Comparison of ENCODE assay signal across 16 mouse cellular contexts in genomic region chr11:53137381-53137780, GRCm38 (mm10).
DNase-seq lines count a peak whose midpoint lies in the region; ATAC-seq and TF ChIP-seq lines count a peak whose summit lies in the region.
"Had no signal": no experiment of that assay in that cellular context is flagged by ENCODE, and none has a peak within 500 bp of the region (broad histone marks: within the 10 kb centered on the region; RNA-seq: fewer than 3 reads in every experiment).

No protein-coding gene starts in this region.

- peaks cover 10% of the 10 kb centered on the region for H3K4me1 ChIP-seq in forebrain, embryonic 16.5 days (replicated peaks; ENCODE audit: control insufficient read depth, insufficient read depth, low read length)
- peaks cover 27% of the 10 kb centered on the region for H3K4me1 ChIP-seq in forebrain, embryonic 12.5 days
- peaks cover 7 to 26% of the 10 kb centered on the region in 2 experiments; a peak in 3 of 4 replicates for H3K4me1 ChIP-seq in CH12.LX (ENCODE audit: control insufficient read depth in 1 of 2, insufficient read depth in 2 of 2)
- peaks cover 15% of the 10 kb centered on the region; the same call in 1 of the 2 replicates for H3K4me1 ChIP-seq in midbrain, postnatal 0 days (ENCODE audit: insufficient read depth, low read length)

- no peak for DNase-seq in layer of hippocampus, adult 2 months (ENCODE audit: low spot score in 2 of 2)
- DNase-seq in layer of hippocampus, adult 9-11 months = no peak
- no peak for DNase-seq in CH12.LX (ENCODE audit: extremely low read depth)
- DNase-seq in midbrain, postnatal 0 days (ENCODE audit: low spot score) = no peak
- DNase-seq in kidney, postnatal 36 days = no peak
- DNase-seq: adrenal gland, adult 2 months; adrenal gland, postnatal 25 days; cerebellum, adult 2 months; cerebellum, postnatal 10 days; gastrocnemius, postnatal 36 days; heart, adult 11 months; heart, postnatal 36 days had no signal

- WGBS in forebrain, embryonic 16.5 days = 56% methylated on average over 8 of the region's 8 CpGs
- 74% methylated on average over 8 of the region's 8 CpGs for WGBS in forebrain, embryonic 12.5 days
- 42% methylated on average over 8 of the region's 8 CpGs for WGBS in midbrain, postnatal 0 days

- H3K79me2 ChIP-seq in CH12.LX (replicated peaks; ENCODE audit: control insufficient read depth, extremely low read depth, insufficient read depth, poor library complexity, severe bottlenecking) = no peaks in the 10 kb centered on the region

- H3K9ac ChIP-seq in forebrain, embryonic 16.5 days (replicated peaks; ENCODE audit: low read depth, low read length) = no peak overlapping the region
- H3K9ac ChIP-seq in forebrain, embryonic 12.5 days = no peak overlapping the region
- no peak overlapping the region for H3K9ac ChIP-seq in CH12.LX (ENCODE audit: insufficient read depth, low read depth)
- H3K9ac ChIP-seq in midbrain, postnatal 0 days (replicated peaks; ENCODE audit: low read length, poor library complexity, severe bottlenecking) = no peak overlapping the region
- H3K9ac ChIP-seq: heart, embryonic 13.5 days had no signal

- peak; percentile 23; the same call in 1 of the 2 replicates for ATAC-seq in forebrain, embryonic 16.5 days
- ATAC-seq in forebrain, embryonic 12.5 days (ENCODE audit: low FRiP score) = no peak
- 0 out of 2 replicates have a peak, but pooled peaks have one; percentile 35 for ATAC-seq in midbrain, postnatal 0 days (ENCODE audit: low FRiP score)

- in situ Hi-C loops in CH12.LX (cut with MboI; ENCODE audit: low pct_ligation_motif_present, low pct_unique_long_range_greater_than_20kb, low sequenced_read_pairs) = no loop called here

- no peak for TF ChIP-seq EP300 in CH12.LX (IDR thresholded peaks at IDR 0.05; ENCODE audit: low read length)

- no peak overlapping the region for H3K27ac ChIP-seq in forebrain, embryonic 16.5 days (ENCODE audit: low read length)
- no peak overlapping the region for H3K27ac ChIP-seq in forebrain, embryonic 12.5 days
- no peak overlapping the region for H3K27ac ChIP-seq in layer of hippocampus, adult 2 months
- no peak overlapping the region for H3K27ac ChIP-seq in CH12.LX (ENCODE audit: insufficient read depth, low read depth)
- no peak overlapping the region for H3K27ac ChIP-seq in midbrain, postnatal 0 days (ENCODE audit: low read depth, low read length)
- H3K27ac ChIP-seq: embryonic facial prominence, embryonic 10.5 days; heart, embryonic 13.5 days had no signal

- no peak for TF ChIP-seq POLR2A in CH12.LX (IDR thresholded peaks at IDR 0.05; ENCODE audit: low read depth, low read length)

- 0 out of 2 replicates have a peak, but pooled peaks have one; percentile 22 for TF ChIP-seq CTCF in layer of hippocampus, adult 2 months (conservative IDR thresholded peaks at IDR 0.05)
- no peak for TF ChIP-seq CTCF in CH12.LX (conservative IDR thresholded peaks at IDR 0.05 in 1 of 2, IDR thresholded peaks at IDR 0.05 in 1 of 2; ENCODE audit: low read depth in 2 of 2, low read length in 2 of 2)
- TF ChIP-seq CTCF in midbrain, postnatal 0 days (IDR thresholded peaks at IDR 0.05) = peak; percentile 18; the same call in 1 of the 2 replicates

- no peaks in the 10 kb centered on the region for H3K36me3 ChIP-seq in forebrain, embryonic 16.5 days (ENCODE audit: control insufficient read depth, insufficient read depth)
- H3K36me3 ChIP-seq in forebrain, embryonic 12.5 days (replicated peaks) = no peaks in the 10 kb centered on the region
- no peaks in the 10 kb centered on the region for H3K36me3 ChIP-seq in CH12.LX (replicated peaks in 1 of 2; ENCODE audit: control insufficient read depth in 1 of 2, insufficient read depth in 1 of 2, low read length in 1 of 2)
- H3K36me3 ChIP-seq in midbrain, postnatal 0 days (ENCODE audit: insufficient read depth, low read length) = no peaks in the 10 kb centered on the region
- H3K36me3 ChIP-seq: embryonic facial prominence, embryonic 10.5 days; heart, embryonic 13.5 days had no signal

- H3K9me3 ChIP-seq in forebrain, embryonic 16.5 days (ENCODE audit: control insufficient read depth, low read length) = no peaks in the 10 kb centered on the region
- no peaks in the 10 kb centered on the region for H3K9me3 ChIP-seq in forebrain, embryonic 12.5 days
- H3K9me3 ChIP-seq in CH12.LX (replicated peaks; ENCODE audit: low read length) = no peaks in the 10 kb centered on the region
- no peaks in the 10 kb centered on the region for H3K9me3 ChIP-seq in midbrain, postnatal 0 days (ENCODE audit: low read length)
- H3K9me3 ChIP-seq: embryonic facial prominence, embryonic 10.5 days; heart, embryonic 13.5 days had no signal

- H3K27me3 ChIP-seq in forebrain, embryonic 16.5 days (replicated peaks; ENCODE audit: control insufficient read depth, insufficient read depth, low read length) = no peaks in the 10 kb centered on the region
- peaks cover 3% of the 10 kb centered on the region; the same call in 1 of the 2 replicates for H3K27me3 ChIP-seq in forebrain, embryonic 12.5 days
- H3K27me3 ChIP-seq in CH12.LX (replicated peaks) = peaks cover 81% of the 10 kb centered on the region
- 0 out of 2 replicates have a peak, but pooled peaks cover 3% of the 10 kb centered on the region for H3K27me3 ChIP-seq in midbrain, postnatal 0 days (ENCODE audit: insufficient read depth, low read length)
- H3K27me3 ChIP-seq: heart, embryonic 13.5 days had no signal

- no peak overlapping the region for H3K4me3 ChIP-seq in forebrain, embryonic 16.5 days (replicated peaks; ENCODE audit: low read length)
- H3K4me3 ChIP-seq in forebrain, embryonic 12.5 days (replicated peaks) = no peak overlapping the region
- no peak overlapping the region for H3K4me3 ChIP-seq in layer of hippocampus, adult 2 months
- no peak overlapping the region for H3K4me3 ChIP-seq in CH12.LX (replicated peaks in 1 of 3; ENCODE audit: low read depth in 2 of 3, low read length in 2 of 3, poor library complexity in 1 of 3)
- H3K4me3 ChIP-seq in midbrain, postnatal 0 days (ENCODE audit: low read depth, low read length) = no peak overlapping the region
- H3K4me3 ChIP-seq: embryonic facial prominence, embryonic 10.5 days; heart, embryonic 13.5 days had no signal

- H3K4me2 ChIP-seq in forebrain, embryonic 16.5 days (ENCODE audit: low read length) = no peak overlapping the region
- H3K4me2 ChIP-seq in forebrain, embryonic 12.5 days = no peak overlapping the region
- no peak overlapping the region for H3K4me2 ChIP-seq in CH12.LX (ENCODE audit: insufficient read depth, low read depth, poor library complexity, severe bottlenecking)
- H3K4me2 ChIP-seq in midbrain, postnatal 0 days (ENCODE audit: low read depth, low read length, poor library complexity, severe bottlenecking) = no peak overlapping the region
- H3K4me2 ChIP-seq: heart, embryonic 13.5 days had no signal

- TF ChIP-seq RAD21 in CH12.LX (IDR thresholded peaks at IDR 0.05; ENCODE audit: low read depth, low read length) = no peak

- dilution Hi-C loops in CH12.LX (cut with MboI; ENCODE audit: extremely low pct_ligation_motif_present, extremely low pct_unique_long_range_greater_than_20kb, low sequenced_read_pairs) = no loop called here

TF ChIP-seq in CH12.LX, 34 proteins besides CTCF, POLR2A, EP300 and RAD21:
- no peak for TF ChIP-seq JUND (conservative IDR thresholded peaks at IDR 0.05; ENCODE audit: low read depth, low read length)
- TF ChIP-seq BHLHE40 (IDR thresholded peaks at IDR 0.05; ENCODE audit: low read depth, low read length) = 0 out of 2 replicates have a peak, but pooled peaks have one; percentile 22

Comparison
In these comparisons a context has a peak if more than half of its experiments do, and no peak if none do; other contexts are left out.
1. CTCF ChIP-seq: peak in layer of hippocampus, adult 2 months (single experiment) and midbrain, postnatal 0 days (single experiment); none in CH12.LX (0 of 2).